Mouse (Mus musculus) heart, postnatal 4 days (tissue): Measurements from ENCODE around the gene Scrg1. TPM values are rescaled to one million over a fixed set of nuclear protein-coding genes. Genes with fewer than 3 reads are reported as not detected.
A peak's percentile ranks its signal among the peaks of the same experiment; 100 is the strongest.
"Not testable (repeated sequence)": the region's sequence is repeated elsewhere in the genome, so short reads cannot be mapped to it uniquely, and the experiment has no call there.

Experiments
- DNase-seq: peaks from one replicate; pipeline ENCODE4 v3.0.0; 2021
- total RNA-seq, 2 experiments: library from RNA; stranded (reverse); gene quantifications; 2 replicates each; pipeline ENCODE4 v1.2.3; 2021

The Scrg1 gene
- total RNA-seq, 2 experiments from 2014 or later, result not detected

GRCm38 (mm10) chr8:57510791-57511315, 55.1 kb downstream of the Scrg1 start:
- DNase-seq, result no peak

GRCm38 (mm10) chr8:57511316-57512118, 55.8 kb downstream of the Scrg1 start, which contains the start of gene Hmgb2:
Gene Hmgb2 (plus strand): TSS chr8:57511907.
- peak; percentile 100 for DNase-seq

GRCm38 (mm10) chr8:57512141-57513056, 56.7 kb downstream of the Scrg1 start:
- DNase-seq, result peak; percentile 51

- not testable (repeated sequence) for DNase-seq
Observed at GRCm38 (mm10) chr8:57513178-57513661, 57.5 kb downstream of the Scrg1 start.

GRCm38 (mm10) chr8:57516685-57517084, 61.0 kb downstream of the Scrg1 start:
- not testable (repeated sequence) for DNase-seq

- DNase-seq, result no peak
Observed at GRCm38 (mm10) chr8:57517723-57518122, 62.0 kb downstream of the Scrg1 start.

- DNase-seq, result no peak
Observed at GRCm38 (mm10) chr8:57520186-57520786, 64.6 kb downstream of the Scrg1 start.

Other genes with a start within 250 kb of the Scrg1 start
- 10 to 100 TPM; 62.1 to 69.6 TPM for gene Hand2, start 134.9 kb upstream of the Scrg1 start, total RNA-seq
- 10 to 100 TPM; 34.0 to 37.4 TPM for gene Sap30, start 31.9 kb downstream of the Scrg1 start, total RNA-seq
- 100 to 1,000 TPM; 159 to 180 TPM for gene Hmgb2, start 56.0 kb downstream of the Scrg1 start, total RNA-seq
- gene Galnt7, start 197.1 kb downstream of the Scrg1 start, total RNA-seq, result 1 to 10 TPM; 5.1 to 5.5 TPM